Mouse (Mus musculus) monocyte, adult 2 months (primary cell): ENCODE results near the gene Tmem218.

ENCODE experiments used
- DNase-seq, 2 experiments: peaks; one replicate each; pipeline ENCODE4 v3.0.0; 2022; ENCODE audit warnings: low spot score in 2 of 2, low read depth in 1 of 2

The Tmem218 gene

DNA sequence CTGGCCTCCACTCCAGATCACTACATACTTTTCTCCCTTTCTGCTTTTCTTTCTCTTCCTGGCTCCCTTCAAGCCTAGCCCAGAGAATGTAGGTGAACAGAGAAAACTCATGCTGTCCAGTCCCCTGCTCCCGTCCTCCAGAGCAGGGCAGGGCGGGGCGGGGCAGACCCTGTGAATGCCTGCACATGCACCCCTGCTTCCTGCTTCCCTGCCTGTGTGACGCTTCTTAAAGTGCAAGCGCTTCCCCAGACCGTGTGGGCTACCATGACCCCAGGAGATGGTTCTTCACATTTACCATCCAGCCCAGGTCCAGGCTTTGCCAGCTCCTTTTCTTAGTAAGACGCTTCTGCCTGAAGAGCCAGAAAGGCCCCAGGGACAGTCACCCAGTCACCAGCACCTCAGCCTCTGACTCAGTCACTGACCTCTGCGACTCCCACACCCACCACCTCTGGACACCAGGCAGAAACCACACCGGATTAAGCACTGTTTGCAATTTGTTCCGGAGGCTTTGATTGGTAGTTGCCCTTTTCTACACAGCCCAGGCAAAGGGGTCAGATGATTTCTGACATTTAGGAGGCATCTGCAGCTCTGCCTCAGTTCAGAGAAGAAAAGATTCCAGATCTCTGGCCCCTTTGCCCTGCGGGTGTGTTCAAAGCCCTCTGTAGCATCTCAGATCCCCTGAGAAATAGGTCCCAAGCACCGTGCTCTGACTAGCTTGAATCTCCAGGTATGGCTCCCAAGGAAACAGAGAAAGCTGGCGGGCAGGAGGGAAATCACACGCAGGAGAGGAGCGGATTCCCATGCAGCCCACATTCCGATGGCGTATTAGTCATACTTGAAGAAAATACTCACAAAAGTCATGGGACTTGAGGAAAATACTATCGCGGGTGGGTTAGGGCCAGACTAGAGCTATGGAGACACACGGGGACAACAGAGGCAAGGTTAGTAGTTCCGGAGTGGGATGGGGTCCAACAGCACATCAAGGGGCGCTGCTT lies 24.5 kb downstream of the Tmem218 start:
- no peak for DNase-seq

GRCm38 (mm10) chr9:37235951-37236737 lies 28.1 kb downstream of the Tmem218 start:
- no peak for DNase-seq

DNA sequence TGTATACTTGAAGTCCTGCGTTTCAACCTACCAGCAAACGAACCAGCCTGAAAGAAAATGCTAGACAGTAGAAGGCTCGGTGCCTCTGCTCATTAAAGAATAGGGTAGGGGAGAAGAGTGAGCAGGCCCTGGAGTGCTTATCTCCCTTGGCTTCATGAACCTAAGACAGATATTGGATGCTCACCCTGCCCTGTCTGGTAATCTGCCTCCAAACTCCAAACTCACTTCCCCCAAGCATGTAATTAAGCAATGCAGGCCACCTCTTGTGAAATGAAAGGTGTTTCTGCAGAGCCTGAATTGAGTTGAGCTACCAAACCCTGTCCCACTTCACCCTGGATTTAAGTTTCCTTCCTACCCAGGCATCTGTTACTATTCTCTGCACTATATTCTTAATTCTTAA lies 34.7 kb downstream of the Tmem218 start:
- DNase-seq, result no peak

DNA sequence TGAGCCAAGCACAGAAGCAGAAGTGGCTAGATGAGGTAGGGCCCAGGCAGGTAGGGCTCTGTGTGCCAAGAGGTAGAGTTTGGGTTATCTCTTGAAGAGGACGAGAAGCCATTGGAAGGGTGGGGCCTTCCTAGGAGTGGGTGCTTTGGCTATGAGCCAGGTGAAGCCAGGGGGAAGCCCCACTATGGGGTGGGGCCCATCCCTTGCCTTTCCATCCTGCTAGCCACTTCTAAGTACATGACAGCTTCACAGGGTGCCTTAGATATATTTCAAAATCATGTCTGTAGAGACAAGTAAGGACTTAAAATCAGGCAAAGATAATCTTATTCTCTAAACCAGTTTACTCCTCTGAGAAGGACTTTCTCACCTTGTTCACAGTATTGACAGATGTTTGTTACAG lies 36.6 kb downstream of the Tmem218 start:
- no peak for DNase-seq

DNA sequence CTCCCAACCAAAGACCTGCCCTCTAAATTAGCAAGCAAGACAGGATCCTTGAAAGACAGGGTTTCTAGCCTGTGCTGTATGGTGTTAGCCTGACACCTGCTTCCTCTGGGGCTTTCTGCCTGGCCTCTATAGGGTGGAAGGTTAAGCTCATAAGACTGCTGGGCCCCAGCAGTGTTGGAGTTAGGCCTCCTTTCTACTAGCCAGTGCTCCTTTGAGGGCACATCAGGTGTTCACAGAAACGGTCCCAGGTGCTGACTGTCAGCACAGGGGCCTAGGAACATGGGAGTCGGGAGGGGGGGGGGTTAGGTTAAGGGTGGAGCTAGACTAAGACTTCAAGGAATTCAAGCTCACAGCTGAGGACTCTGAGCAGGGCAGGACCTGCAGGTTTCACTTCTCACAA lies 37.4 kb downstream of the Tmem218 start:
- DNase-seq, result no peak

DNA sequence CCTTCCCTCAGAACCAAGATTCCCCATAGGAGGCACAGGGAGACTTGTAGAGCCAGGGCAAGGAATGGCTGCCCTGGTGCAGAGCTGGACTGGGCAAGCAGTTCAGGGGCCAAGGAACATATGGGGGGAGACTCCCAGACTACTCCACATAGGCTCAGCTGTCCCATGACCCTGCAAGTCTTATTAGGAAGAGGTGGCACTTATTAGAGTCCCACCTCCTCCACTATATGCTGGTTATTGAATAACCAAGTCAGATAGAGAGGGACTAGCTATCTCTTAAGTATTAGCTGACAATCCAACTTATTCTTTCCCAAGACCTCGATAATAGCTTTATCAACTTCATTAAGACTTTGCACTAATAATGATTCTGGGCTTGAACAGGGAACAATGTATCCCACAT lies 37.8 kb downstream of the Tmem218 start:
- DNase-seq, result no peak

- peak; percentile 67 to 69 for DNase-seq
Observed at GRCm38 (mm10) chr9:37247429-37247828, 39.4 kb downstream of the Tmem218 start.

- DNase-seq, result no peak
Observed at GRCm38 (mm10) chr9:37248381-37248906, 40.4 kb downstream of the Tmem218 start.

DNA sequence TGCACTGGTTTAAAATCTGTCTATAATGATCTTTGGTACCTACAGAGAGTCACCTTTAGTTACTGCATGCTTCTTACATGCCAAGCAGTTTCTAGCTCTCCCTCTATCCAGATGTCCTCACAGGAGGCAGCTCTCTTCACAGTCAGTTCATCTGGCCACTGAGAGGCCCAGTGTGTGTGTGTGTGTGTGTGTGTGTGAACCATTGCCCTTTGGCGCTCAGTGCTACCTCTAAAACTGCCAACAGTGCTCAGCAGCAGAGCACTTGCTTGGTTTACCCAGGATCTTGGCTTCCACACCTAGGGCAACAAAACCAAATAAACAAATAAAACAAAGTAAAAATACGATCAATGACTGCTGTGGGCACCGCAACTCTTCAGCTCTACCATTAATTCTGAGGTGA lies 42.0 kb downstream of the Tmem218 start:
- no peak for DNase-seq

DNA sequence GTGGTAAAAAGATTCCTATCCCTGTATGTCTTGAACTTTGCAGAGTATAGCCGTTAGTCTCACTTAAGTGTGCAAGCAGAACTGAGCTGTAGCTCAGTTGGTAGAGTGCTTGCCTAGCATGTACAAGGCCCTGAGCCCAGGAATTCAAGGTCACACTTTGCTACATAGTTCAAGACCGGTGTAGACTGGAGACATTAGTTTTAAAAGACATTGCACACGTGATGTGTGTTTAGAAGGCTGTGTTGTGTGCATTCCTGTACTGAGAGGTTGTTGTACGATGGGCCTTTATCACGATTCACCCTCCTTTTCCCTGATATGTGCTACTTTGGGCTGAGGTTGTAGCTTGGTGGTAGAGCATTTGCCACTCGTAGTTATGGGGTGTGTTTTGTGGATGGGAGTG lies 42.6 kb downstream of the Tmem218 start:
- DNase-seq, result no peak

GRCm38 (mm10) chr9:37254531-37255110 lies 46.6 kb downstream of the Tmem218 start:
- no peak for DNase-seq

- peak in 1 of 2 experiments; percentile 44 for DNase-seq
Observed at GRCm38 (mm10) chr9:37255149-37255888, 47.3 kb downstream of the Tmem218 start, which contains the start of gene Slc37a2. Slc37a2 (minus strand) TSS chr9:37255738.

- no peak for DNase-seq
Observed at GRCm38 (mm10) chr9:37255889-37256225, 47.8 kb downstream of the Tmem218 start.

DNA sequence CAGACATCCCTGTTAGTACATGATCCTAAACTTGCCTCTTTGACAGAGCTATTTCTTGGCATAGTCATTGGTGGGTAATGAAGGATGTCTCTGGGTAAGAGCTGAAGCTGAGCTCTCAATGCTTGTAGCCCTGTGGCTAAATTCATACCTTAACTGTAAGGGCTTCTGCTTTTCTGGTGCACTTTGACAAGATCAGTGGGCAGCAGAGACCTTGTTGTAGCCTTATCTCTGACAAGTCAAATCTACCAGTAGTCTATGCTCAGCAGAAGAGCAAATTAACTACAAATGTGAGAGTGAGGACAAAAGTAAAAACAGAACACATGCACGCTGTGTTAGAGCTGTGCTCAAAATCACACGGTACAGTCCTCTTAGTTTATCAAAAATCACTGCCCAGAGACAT lies 58.6 kb downstream of the Tmem218 start:
- DNase-seq, result no peak
